Mouse (Mus musculus) lung, adult 2 months (tissue): ENCODE results near the gene Gpr3.

Experiments
- CTCF ChIP-seq: fragments of 200-500 bp; IDR thresholded peaks from 2 replicates; pipeline ENCODE4 v1.5.1; 2011; ENCODE audit warnings: mild to moderate bottlenecking, low read length, control low read depth; ENCODE audit not compliant: insufficient read depth
- POLR2A ChIP-seq: fragments of 200-500 bp; IDR thresholded peaks from 2 replicates; pipeline ENCODE4 v1.6.1; 2011; ENCODE audit warnings: low read depth, mild to moderate bottlenecking, control low read depth, low read length, borderline replicate concordance; ENCODE audit errors: extremely low read depth

- no peak for TF ChIP-seq POLR2A
- no peak for TF ChIP-seq CTCF
Measured at GRCm38 (mm10) chr4:133251214-133251613, 38.9 kb upstream of the Gpr3 start.
